Mouse (Mus musculus) adrenal gland, postnatal 25 days (tissue): ENCODE results near the gene Auts2. TPM values are rescaled to one million over a fixed set of nuclear protein-coding genes. Genes with fewer than 3 reads are reported as not detected.

Source experiments
- DNase-seq: peaks from one replicate; pipeline ENCODE4 v3.0.0; 2021; ENCODE audit warnings: mixed read lengths
- total RNA-seq: library from RNA; stranded (reverse); gene quantifications from 2 replicates; pipeline ENCODE4 v1.2.3, GENCODE M21; 2021

Auts2 gene
- total RNA-seq, 1 experiment from 2014 or later = 75.7 TPM

DNA sequence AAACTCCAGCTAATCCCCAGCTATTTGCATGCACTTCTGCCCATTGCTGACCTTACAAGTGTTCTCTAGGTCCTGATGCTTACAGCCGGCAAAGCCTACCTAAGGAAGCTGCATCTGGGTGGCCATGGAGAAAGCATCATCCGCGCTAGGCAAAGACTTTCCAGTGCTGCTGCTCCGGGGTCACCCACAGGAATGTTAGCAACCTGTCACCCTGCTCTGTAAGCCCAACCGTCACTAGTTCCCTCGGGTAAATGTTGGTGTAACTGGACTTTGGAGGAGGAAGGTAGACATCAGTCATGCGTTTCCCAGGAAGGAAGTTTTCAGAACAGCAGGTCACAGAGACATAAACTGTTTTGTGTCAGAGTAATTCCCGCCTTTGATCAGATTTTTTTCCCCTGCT lies 287.6 kb downstream of the Auts2 start:
- DNase-seq = no peak

DNA sequence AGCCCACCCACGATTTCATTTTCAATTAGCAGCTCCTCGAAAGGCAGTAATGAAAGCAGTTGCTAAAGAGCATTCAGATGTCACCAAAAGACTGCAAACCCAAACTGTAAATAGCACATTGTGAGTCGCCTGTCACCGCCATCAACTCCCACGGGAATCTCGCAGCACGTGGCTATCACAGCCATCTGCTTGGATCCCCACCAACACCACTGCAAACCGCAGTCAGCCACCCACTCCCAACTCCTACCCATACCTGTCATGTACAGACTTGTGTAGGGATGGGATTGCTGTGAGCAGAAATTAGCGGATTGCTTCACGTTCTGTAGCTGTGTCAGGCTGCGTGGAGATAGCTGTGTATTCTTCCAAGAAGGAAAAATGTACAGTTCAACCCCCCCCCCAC lies 293.6 kb downstream of the Auts2 start:
- DNase-seq = no peak

DNA sequence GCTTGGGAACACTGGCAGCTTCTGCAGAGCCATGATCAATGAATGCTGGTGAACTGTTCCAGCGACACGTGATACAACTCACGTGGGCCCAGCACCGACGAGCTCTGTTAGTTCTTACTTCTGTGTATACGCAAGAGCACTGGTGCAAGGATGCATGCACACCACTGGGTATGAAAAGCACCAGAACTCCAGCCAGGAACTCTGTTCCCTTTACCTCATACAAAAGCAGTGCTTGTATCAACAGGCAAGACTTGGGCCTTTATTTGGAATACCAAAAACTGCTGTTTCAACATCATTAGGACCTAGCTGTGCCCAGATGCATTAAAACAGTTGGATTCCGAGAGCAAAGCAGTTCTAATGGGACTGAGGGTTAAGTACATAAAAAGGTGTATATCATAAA lies 295.1 kb downstream of the Auts2 start:
- DNase-seq = no peak

DNA sequence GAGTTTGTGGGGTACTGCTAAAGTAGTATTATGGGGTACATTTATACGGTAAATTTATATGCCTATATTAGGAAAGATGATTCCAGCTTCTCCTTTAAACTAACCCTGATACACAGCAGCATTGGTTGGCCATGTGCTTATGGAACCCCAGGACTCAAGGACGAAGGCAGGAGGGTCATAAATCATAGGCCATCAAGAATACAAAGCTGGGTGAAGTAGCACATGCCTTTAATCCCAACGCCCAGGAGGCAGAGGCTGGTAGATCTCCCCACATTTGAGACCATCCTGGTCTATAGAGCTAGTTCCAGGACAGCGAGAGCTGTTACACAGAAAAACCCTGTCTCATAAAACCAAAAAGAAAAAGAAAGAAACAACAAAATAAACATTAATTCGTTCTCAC lies 307.7 kb downstream of the Auts2 start:
- DNase-seq = no peak

DNA sequence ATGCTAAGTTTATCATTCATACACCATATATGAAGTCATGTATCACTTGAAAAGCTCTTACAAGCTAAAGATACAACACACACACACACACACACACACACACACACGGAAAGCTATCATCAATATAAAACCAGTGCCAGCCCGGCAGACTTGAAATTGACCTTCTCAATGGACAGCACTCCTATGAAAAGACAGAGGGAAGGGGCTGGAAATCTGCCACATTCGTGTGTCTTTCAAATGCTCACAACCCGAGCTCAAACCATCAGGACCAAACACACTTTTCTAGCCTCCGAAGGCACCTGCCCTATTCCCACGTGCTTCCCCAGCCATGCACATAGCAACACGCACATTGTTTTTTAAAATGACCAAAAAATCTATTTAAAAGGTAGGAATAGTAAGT lies 308.7 kb downstream of the Auts2 start:
- DNase-seq = no peak

- DNase-seq = peak; percentile 43
Measured at GRCm38 (mm10) chr5:132231280-132232047, 311.7 kb downstream of the Auts2 start.

DNA sequence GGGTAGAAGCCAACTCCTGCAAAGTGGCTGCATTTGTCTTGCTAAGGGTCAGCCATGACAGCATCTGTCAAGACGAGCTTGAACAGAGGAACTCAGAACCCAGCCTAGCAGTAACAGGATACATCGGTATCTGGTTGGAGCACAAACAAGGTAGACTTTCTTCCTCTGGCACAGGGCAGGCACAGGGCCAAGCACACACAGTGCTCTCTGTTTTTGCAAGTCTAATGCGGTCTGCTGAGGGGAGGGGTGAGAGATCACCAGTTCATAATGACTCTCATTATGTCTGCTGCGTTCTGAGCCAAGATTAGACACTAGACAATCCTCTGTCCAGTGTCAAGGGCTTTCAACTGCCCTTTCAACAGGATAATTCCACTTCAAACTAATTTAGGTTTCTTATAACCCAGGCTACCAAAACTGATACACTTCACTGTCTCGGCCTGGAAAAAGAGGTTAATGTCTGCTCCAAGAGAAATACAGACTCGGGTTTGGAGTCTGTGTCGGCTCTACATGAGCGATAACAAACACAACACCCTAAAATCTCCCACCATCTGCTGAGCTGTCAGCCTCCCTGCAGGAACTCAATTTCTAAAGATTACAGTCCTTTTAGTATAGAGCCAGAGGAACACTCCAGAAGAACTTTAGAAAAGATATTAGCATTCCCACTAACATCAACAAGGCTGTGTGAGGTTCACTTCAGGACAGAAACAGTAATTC lies 313.3 kb downstream of the Auts2 start:
- DNase-seq = peak; percentile 26

DNA sequence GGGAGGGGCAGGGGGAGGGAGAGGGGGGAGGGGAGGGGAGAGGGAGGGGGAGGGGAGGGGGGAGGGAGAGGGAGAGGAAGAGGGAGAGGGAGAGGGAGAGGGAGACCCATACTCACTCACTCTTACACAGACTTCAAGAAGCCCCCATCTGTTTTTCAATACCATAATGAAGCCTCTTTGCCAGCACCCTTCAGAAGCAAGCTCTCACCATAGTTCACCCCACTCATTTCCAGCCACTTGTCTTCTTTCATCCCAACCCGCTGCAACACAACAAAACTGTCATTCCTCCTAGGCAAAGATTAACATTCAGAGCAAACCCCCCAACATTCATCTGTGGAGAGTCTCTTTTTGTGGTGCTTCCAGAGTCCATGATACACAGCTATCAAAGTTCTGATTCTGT lies 314.1 kb downstream of the Auts2 start:
- DNase-seq = no peak

DNA sequence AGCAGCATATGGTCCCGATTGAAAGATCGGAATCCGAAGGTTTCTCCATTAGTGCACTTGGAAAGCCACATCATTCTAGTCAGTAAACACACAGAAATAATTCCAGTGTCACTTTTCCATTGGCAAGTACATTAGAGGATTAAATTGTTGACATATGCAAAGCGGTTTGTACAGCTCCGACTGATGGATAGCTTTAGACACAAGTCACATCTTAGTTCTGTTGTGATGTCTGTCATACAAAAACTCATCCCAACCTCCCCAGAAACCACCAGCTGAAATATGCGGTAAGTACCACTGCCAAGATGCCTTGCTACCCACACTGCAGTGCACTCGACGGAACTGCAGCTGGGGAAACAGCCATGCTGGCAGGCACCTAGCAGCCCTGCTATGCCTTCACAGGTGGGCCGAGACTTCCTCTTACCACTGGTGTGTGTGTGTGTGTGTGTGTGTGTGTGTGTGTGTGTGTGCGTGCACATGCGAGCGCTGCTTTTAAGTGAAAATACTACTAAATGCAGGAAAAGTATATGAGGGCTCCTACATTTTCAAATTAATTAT lies 322.7 kb downstream of the Auts2 start:
- DNase-seq = no peak

GRCm38 (mm10) chr5:132216143-132216542 lies 327.0 kb downstream of the Auts2 start:
- DNase-seq = no peak

GRCm38 (mm10) chr5:132212446-132212845 lies 330.7 kb downstream of the Auts2 start:
- no peak for DNase-seq

DNA sequence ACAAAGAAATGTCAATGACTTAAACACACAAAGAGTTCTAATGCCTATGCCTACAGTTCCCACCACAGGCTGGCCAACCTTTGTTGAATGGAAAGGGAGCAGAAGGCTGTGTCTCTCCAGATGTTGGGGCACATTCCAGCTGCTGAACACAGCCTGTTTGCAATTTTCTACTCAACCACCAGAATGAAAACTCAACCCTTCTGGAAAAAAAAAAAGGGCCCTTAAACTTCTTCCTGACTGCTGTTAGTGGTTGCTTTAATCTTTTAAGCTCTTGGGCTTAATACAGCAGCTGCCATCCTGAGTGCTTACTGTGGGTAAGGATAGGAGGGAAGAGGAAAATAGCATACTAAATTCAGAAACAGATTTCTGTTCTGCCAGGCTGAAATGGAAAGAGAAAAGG lies 333.4 kb downstream of the Auts2 start:
- no peak for DNase-seq

DNA sequence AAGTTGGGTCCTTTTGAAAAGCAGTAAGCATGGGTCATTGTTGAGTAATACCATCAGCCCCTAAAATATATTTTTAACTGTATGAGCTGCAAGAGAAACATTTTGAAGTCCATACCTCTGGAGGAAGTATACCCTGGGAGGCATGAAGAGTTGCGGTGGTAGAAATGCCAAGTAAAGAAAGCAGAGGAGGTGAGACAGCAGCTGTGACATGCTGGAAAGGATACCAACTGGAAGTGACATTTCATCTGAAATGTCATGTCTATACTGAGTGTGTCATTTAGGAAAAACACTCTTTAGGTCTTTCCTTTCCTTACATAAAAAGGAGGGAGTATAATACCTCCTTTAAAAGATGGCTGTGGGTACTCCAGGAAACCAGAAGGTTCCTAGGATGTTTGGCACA lies 336.9 kb downstream of the Auts2 start:
- DNase-seq = no peak

GRCm38 (mm10) chr5:132203846-132204245 lies 339.3 kb downstream of the Auts2 start:
- no peak for DNase-seq

- DNase-seq = no peak
Measured at GRCm38 (mm10) chr5:132201077-132201645, 342.0 kb downstream of the Auts2 start.

DNA sequence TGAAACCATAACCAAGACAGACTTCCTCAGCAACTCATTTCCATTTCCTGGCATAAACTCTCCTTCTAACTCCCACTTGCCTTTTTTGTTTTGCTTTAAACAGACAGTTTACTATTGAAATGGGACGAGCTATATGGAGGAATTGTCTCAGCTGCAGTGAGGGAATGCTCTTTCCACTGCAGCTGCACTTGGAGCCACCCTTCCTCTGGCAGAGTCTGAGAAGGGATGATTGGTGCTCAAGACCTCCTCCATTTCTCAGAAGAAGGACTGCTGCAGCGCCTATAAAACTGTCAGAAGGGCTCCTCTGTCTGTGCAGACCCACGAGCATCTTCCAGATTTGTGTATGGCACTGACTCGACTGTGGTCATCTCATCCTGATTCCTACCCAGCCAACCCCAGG lies 342.5 kb downstream of the Auts2 start:
- no peak for DNase-seq

DNA sequence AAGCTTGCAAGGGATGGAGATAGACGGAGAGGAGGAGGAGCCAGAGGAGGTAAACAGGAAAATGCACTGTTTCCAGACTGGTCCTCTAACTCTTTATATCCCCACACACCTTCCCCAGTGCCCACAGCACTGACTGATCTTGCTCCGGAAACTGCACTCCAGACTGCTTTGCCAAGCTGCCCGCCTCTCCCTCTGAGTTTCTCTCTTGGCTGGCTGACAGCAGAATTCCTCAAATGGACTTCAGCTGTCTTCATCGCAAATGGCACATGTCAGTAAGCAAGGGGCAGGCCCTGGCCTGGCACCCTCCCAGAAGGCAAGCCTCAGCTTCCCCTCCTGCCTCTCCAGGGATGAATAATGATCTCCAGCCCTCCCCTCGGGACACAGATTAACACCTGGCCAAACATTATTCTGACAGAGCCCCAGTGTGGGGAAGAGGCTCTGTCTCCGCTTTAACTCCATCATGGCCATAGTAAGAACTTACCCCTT lies 348.1 kb downstream of the Auts2 start:
- DNase-seq = peak; percentile 2

DNA sequence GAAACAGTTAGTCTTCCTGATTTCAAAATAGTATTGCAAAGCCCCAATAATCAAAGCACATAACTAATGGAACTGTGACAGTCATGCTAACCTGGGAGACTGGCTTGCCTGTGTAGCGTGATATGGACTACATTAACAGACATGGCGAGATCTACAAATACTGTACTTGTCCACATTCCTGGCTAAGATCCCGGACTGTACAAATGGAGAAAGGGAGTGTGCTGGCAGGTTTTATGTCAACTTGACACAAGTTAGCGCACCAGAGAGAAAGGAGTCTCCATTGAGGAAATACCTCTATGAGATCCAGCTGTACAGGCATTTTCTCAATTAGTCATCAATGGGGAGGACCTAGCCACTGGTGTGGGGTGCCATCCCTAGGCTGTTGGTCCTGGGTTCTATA lies 353.0 kb downstream of the Auts2 start:
- no peak for DNase-seq

DNA sequence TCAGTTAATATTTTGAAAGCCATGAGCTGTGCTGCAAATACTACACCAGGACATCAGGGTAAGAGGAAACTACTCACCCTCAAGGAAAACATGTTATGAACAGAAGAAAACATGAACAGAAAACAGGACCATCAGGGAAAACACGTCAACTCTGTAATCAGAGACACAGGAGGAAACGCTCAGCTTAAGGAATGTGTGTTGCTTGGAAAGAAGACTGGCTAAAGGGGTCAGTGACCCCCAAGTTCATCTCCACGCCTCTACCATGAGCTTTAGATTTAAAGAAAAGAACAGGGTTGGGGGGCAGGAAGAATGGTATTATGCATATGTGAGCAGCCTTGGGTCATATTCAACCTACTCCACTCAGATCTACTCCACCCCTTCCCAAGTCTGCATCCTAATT lies 356.5 kb downstream of the Auts2 start:
- no peak for DNase-seq

DNA sequence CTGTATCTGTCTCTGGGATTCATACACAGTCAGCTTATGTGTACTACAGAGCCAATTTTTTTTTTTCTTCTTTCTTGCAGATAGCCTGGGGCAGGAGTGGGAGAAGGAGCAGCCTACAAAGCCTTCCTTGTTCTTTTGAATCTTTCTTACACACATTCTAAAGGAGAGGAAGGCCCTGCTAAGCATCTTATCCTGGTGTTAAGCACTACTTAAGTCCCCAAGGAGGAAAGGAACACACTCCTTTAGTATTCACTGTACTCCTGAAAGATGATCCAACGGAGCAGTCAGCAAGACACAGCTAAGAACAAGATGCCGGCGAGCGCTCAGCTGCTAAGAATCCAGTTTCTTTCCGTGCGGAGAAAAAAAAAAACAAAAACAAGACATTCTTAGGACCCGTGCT lies 356.9 kb downstream of the Auts2 start:
- no peak for DNase-seq

DNA sequence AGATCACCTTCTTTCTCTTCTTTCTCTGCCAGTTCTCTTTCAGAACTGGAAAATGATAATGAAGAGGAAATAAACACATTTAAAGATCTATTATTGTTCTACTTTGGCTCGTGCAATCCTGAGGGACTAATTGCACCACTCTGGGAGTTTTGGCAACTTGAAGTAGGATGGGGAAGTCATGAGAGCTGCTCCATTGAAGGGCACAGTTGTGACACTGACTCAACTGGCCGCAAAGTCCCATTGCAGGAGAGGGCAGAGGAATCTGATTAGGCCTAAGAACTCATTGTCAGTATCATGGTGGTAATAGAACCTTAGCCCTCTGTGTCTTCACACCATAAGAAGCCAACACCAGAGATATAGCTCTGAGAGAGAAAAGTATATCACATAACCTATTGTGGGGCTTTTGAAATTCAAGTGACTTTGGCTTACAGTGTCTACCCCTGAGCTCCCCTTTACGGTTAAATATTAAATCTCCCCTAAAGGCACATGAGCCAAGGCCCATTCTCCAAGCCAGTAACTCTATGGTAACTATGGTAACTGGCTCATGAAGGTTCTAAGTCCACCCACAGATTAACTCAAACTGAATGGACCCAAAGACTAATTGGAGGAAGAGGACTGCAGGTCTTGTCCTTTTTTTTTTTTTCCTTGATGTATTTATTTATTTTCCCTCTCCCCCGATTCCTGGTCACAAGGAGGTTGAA lies 358.6 kb downstream of the Auts2 start:
- DNase-seq = no peak

DNA sequence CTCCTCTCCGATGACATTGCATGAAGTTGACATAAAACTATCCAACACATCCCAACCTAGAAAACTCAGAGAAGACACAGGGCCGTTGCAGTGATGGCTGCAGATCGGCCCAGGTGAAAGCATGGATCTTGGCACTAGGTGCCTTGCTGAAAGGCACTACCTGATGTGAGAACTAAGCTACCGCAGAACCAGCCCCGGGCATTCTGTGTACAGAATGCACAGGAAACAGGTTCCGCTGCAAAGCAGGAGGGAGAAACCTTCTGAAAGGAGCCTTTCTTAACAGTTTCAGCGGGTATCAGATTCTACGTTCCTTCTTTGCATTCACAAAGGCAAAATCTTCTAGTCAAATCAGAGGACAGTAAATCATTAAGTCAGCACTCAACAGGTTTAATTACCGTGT lies 361.1 kb downstream of the Auts2 start:
- DNase-seq = no peak

- no peak for DNase-seq
Measured at GRCm38 (mm10) chr5:132170010-132170409, 373.1 kb downstream of the Auts2 start.
